Mouse (Mus musculus): Measurements from ENCODE around the gene Nos3. TPM values are rescaled to one million over a fixed set of nuclear protein-coding genes. Genes with fewer than 3 reads are reported as not detected.
A peak's percentile ranks its signal among the peaks of the same experiment; 100 is the strongest.

Nos3 gene
- polyA plus RNA-seq, 1 experiment from 2014 or later: 7.0 TPM

DNA sequence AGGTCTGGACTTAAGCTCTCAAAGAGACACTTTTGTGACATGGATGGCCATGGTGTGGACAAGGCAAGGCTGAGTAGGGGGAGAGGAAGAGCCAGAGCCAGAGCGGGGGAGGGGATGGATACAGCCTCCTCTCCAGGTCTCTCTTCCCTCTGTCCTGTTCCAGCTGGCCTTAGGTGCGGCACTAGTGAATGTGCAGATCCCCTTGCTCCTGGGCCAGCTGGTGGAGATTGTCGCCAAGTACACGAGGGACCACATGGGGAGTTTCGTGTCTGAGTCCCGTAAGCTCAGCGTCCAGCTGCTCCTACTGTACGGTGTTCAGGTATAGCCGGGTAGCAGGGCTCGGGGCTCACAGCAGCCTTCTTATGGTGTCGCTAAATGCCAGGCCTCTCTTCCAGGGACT, 35.8 kb downstream of the Nos3 start:
- WGBS: 96% methylated on average over 10 of the region's 11 CpGs
- no peaks in the 10 kb centered on the region for H3K9me3 ChIP-seq (ENCODE audit: control insufficient read depth, low read length)
- no peaks in the 10 kb centered on the region for H3K27me3 ChIP-seq (replicated peaks; ENCODE audit: control insufficient read depth, insufficient read depth, low read length)
- H3K27ac ChIP-seq (ENCODE audit: low read length): no peak overlapping the region
- no peak for ATAC-seq
- H3K4me2 ChIP-seq (ENCODE audit: low read depth, low read length): no peak overlapping the region
- no peaks in the 10 kb centered on the region for H3K4me1 ChIP-seq (ENCODE audit: control insufficient read depth, insufficient read depth, low read length)
- peaks cover 8% of the 10 kb centered on the region for H3K36me3 ChIP-seq (ENCODE audit: control insufficient read depth, insufficient read depth, low read length)
- H3K9ac ChIP-seq (ENCODE audit: low read depth, low read length): no peak overlapping the region
- no peak overlapping the region for H3K4me3 ChIP-seq (ENCODE audit: low read length)

DNA sequence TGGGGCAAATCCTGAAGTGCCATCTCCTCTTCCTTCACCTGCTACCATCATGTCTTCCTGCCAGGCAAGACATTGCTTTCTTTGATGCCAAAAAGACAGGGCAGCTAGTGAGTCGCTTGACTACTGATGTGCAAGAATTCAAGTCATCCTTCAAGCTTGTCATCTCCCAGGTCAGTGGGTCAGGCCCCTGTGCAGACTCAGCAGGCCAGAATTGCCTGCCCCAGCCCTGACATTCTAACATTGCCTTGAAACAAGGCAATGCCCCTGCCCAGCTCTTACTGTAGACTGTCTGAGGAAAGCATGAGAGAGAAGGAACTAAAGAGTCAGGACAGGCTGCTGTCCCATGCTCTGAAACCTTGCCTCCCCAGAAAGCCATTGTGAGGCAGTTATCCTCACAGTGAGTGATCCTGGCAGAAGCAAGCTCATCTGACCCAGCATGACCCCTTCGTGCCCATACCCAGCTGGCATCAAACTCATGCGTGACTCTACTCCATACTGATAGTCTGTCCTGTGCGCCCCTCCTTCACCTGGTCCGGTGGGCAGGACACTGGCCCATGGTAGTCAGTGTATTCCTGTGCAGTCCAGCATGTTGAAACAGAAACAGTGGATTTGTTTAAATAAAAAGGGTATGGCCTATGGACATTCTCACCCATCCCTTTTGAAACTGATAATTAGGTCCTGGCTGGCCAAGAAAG, 36.4 kb downstream of the Nos3 start:
- no peaks in the 10 kb centered on the region for H3K4me1 ChIP-seq (ENCODE audit: control insufficient read depth, insufficient read depth, low read length)
- WGBS: 94% methylated on average over 5 of the region's 5 CpGs
- peaks cover 8% of the 10 kb centered on the region for H3K36me3 ChIP-seq (ENCODE audit: control insufficient read depth, insufficient read depth, low read length)
- H3K27me3 ChIP-seq (replicated peaks; ENCODE audit: control insufficient read depth, insufficient read depth, low read length): no peaks in the 10 kb centered on the region
- no peaks in the 10 kb centered on the region for H3K9me3 ChIP-seq (ENCODE audit: control insufficient read depth, low read length)
- H3K4me2 ChIP-seq (ENCODE audit: low read depth, low read length): no peak overlapping the region
- no peak for ATAC-seq
- H3K4me3 ChIP-seq (ENCODE audit: low read length): no peak overlapping the region
- no peak overlapping the region for H3K27ac ChIP-seq (ENCODE audit: low read length)
- no peak overlapping the region for H3K9ac ChIP-seq (ENCODE audit: low read depth, low read length)

DNA sequence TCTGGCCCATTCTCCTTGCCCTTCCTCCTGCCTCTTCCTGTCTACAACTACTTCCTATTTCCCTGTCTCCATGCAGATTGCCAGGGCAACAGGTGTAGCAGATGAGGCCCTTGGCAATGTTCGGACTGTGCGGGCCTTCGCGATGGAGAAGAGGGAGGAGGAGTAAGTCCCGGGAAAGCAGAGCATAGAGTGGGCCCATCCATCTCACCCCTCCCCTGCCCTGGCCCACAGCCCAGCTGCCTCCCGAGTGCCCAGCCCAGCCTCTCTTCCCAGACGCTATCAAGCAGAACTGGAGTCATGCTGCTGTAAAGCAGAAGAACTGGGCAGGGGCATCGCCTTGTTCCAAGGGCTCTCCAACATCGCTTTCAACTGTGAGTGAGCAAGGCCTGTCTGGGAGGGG, 37.4 kb downstream of the Nos3 start:
- no peak overlapping the region for H3K9ac ChIP-seq (ENCODE audit: low read depth, low read length)
- no peak overlapping the region for H3K4me2 ChIP-seq (ENCODE audit: low read depth, low read length)
- WGBS: 59% methylated on average over 9 of the region's 9 CpGs
- H3K4me3 ChIP-seq (ENCODE audit: low read length): no peak overlapping the region
- no peaks in the 10 kb centered on the region for H3K4me1 ChIP-seq (ENCODE audit: control insufficient read depth, insufficient read depth, low read length)
- no peaks in the 10 kb centered on the region for H3K27me3 ChIP-seq (replicated peaks; ENCODE audit: control insufficient read depth, insufficient read depth, low read length)
- H3K27ac ChIP-seq (ENCODE audit: low read length): no peak overlapping the region
- peaks cover 14% of the 10 kb centered on the region for H3K36me3 ChIP-seq (ENCODE audit: control insufficient read depth, insufficient read depth, low read length)
- ATAC-seq: no peak
- H3K9me3 ChIP-seq (ENCODE audit: control insufficient read depth, low read length): no peaks in the 10 kb centered on the region

DNA sequence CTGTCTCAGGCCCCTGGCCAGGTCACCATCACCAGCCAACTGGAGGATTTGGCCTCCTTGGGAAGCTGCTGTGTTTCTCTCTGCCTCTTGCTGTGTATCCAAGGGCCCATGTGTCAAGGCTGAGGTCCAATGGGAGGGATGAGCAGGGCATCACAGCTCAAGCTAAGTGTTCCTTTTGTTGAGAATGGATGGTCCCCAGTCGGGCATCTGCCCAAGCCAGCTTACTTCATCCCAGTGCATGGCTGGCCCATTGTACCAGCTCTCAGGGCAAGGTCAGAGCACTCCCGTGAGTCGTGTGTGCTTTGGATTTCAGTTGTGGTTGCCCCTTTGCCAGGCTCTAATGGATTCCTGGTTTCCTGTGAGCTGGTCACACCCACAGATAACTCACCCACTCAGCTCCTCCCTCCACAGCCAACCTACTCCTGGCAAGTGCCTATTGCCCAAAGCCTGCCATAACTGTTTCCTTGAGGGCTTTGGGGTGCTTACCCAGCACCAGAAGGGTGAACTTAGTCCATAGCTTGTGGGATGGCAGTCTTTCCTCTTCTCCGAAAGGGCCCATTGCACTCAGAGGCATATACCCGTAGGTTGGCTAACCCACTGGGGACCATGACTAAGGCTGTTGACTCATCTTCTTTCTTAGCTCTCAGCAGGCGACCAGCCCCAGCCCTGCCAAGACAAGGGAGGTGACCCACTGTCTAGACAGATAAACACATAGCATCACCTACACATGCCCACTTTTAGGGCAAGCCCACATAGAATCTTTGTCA, 40.2 kb downstream of the Nos3 start:
- no peaks in the 10 kb centered on the region for H3K4me1 ChIP-seq (ENCODE audit: control insufficient read depth, insufficient read depth, low read length)
- no peak for ATAC-seq
- peaks cover 14% of the 10 kb centered on the region for H3K36me3 ChIP-seq (ENCODE audit: control insufficient read depth, insufficient read depth, low read length)
- WGBS: 80% methylated on average over 6 of the region's 6 CpGs
- no peak overlapping the region for H3K4me3 ChIP-seq (ENCODE audit: low read length)
- no peak overlapping the region for H3K9ac ChIP-seq (ENCODE audit: low read depth, low read length)
- H3K9me3 ChIP-seq (ENCODE audit: control insufficient read depth, low read length): no peaks in the 10 kb centered on the region
- no peaks in the 10 kb centered on the region for H3K27me3 ChIP-seq (replicated peaks; ENCODE audit: control insufficient read depth, insufficient read depth, low read length)
- H3K27ac ChIP-seq (ENCODE audit: low read length): no peak overlapping the region
- no peak overlapping the region for H3K4me2 ChIP-seq (ENCODE audit: low read depth, low read length)

DNA sequence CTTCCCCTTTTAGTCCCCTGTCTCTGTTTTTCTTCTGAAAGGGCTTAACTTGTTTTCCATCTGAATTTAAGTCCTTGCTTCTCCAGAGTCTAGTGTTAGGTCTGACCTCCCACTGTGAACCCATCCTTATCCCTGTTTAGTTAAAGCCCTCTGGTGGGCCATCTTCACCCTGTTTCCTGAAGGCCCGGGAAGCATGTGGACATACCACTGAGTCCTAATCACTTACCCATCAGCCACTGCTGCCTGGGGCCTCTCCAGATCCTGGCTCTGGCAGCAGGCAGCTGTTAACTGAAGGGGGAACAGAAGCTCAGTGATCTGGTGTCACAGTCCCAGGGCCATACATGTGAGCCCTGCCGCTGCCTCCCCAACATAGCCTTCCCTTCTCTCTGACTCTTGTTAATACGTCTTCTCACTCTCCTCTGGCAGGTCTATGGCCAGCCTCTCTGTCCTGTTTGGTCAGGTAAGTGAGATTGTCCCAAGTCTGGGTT, 40.8 kb downstream of the Nos3 start:
- WGBS: 70% methylated on average over 3 of the region's 3 CpGs
- Histone ChIP-seq H3K4me3 (ENCODE audit: low read length) (no peak overlapping the region), H3K27me3 (replicated peaks; ENCODE audit: control insufficient read depth, insufficient read depth, low read length) (no peaks in the 10 kb centered on the region), H3K9ac (ENCODE audit: low read depth, low read length) (no peak overlapping the region), H3K36me3 (ENCODE audit: control insufficient read depth, insufficient read depth, low read length) (peaks cover 11% of the 10 kb centered on the region), H3K27ac (ENCODE audit: low read length) (no peak overlapping the region), H3K4me1 (ENCODE audit: control insufficient read depth, insufficient read depth, low read length) (no peaks in the 10 kb centered on the region), H3K9me3 (ENCODE audit: control insufficient read depth, low read length) (no peaks in the 10 kb centered on the region), H3K4me2 (ENCODE audit: low read depth, low read length) (no peak overlapping the region)
- no peak for ATAC-seq

DNA sequence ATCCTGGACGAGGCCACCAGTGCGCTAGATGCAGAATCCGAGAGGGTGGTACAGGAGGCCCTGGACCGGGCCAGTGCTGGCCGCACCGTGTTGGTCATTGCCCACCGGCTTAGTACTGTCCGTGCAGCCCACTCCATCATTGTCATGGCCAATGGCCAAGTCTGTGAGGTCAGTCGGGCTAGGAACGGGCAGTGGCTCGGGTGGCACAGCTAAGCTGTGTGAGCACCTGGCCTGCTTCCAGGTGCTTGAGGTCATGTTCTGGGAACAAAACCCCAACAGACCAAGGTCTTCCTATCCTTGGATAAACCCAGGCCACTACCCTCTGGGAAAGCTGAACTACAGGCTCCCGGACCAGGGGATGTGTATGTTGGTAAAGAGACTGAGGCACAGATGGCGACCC, 44.0 kb downstream of the Nos3 start:
- H3K36me3 ChIP-seq (ENCODE audit: control insufficient read depth, insufficient read depth, low read length): peaks cover 6% of the 10 kb centered on the region

DNA sequence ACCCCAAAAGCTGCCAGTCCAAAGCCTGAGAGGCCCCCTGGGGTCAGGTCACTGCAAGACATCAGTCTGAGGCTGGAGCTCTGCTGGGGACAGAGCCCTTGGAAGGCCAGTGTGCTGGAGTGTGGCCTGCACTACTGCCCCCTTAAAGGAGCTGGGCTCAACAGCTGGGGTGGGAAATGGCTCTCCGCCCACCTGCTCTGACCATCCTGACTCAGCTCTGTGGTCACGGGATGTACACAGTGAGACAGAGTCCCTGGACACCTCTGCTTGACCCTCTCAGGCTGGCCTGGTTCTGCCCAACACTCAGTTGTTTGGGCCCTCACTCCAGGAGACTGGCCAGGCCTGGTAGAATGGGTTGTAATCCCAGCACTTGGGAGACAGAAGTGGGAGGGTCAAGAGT, 44.9 kb downstream of the Nos3 start:
- Histone ChIP-seq H3K4me2 (ENCODE audit: low read depth, low read length) (no peak overlapping the region), H3K27me3 (replicated peaks; ENCODE audit: control insufficient read depth, insufficient read depth, low read length) (no peaks in the 10 kb centered on the region), H3K4me3 (ENCODE audit: low read length) (no peak overlapping the region), H3K9me3 (ENCODE audit: control insufficient read depth, low read length) (no peaks in the 10 kb centered on the region), H3K9ac (ENCODE audit: low read depth, low read length) (no peak overlapping the region), H3K4me1 (ENCODE audit: control insufficient read depth, insufficient read depth, low read length) (peaks cover 11% of the 10 kb centered on the region; the same call in 1 of the 2 replicates), H3K36me3 (ENCODE audit: control insufficient read depth, insufficient read depth, low read length) (peaks cover 6% of the 10 kb centered on the region), H3K27ac (ENCODE audit: low read length) (no peak overlapping the region)
- 89% methylated on average over 2 of the region's 2 CpGs for WGBS
- ATAC-seq: no peak

More for the DNA sequence above, 44.0 kb downstream of the Nos3 start:
- no peak overlapping the region for H3K27ac ChIP-seq (ENCODE audit: low read length)
- WGBS: 87% methylated on average over 13 of the region's 13 CpGs
- peaks cover 7% of the 10 kb centered on the region; the same call in 1 of the 2 replicates for H3K4me1 ChIP-seq (ENCODE audit: control insufficient read depth, insufficient read depth, low read length)
- no peaks in the 10 kb centered on the region for H3K27me3 ChIP-seq (replicated peaks; ENCODE audit: control insufficient read depth, insufficient read depth, low read length)
- no peak for ATAC-seq
- H3K9ac ChIP-seq (ENCODE audit: low read depth, low read length): no peak overlapping the region
- no peak overlapping the region for H3K4me3 ChIP-seq (ENCODE audit: low read length)
- H3K9me3 ChIP-seq (ENCODE audit: control insufficient read depth, low read length): no peaks in the 10 kb centered on the region
- no peak overlapping the region for H3K4me2 ChIP-seq (ENCODE audit: low read depth, low read length)

DNA sequence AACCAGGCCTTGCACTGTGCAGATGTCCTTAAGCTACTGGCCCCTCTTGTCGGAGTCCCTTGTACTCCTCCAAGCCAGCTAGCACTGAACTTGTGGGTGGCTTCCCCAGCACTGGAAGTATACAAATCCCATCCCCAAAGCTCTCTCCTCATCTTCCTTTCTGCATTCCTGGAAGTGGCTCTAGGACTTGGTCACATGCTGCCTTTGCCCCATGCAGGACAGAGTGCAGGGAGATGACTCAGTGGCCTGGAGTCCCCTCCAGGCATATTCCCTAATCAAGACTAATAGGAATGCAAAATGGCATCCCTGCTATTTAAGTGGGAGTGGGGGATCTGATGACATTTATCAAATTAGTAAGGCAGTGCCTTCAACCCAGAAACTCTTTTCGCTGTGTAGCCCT, 47.5 kb downstream of the Nos3 start:
- H3K4me3 ChIP-seq (ENCODE audit: low read length): no peak overlapping the region
- H3K36me3 ChIP-seq (ENCODE audit: control insufficient read depth, insufficient read depth, low read length): no peaks in the 10 kb centered on the region
- no peak overlapping the region for H3K4me2 ChIP-seq (ENCODE audit: low read depth, low read length)
- H3K27ac ChIP-seq (ENCODE audit: low read length): no peak overlapping the region
- H3K27me3 ChIP-seq (replicated peaks; ENCODE audit: control insufficient read depth, insufficient read depth, low read length): no peaks in the 10 kb centered on the region
- peaks cover 11% of the 10 kb centered on the region; the same call in 1 of the 2 replicates for H3K4me1 ChIP-seq (ENCODE audit: control insufficient read depth, insufficient read depth, low read length)
- 67% methylated on average over 2 of the region's 2 CpGs for WGBS
- H3K9ac ChIP-seq (ENCODE audit: low read depth, low read length): no peak overlapping the region
- ATAC-seq: no peak
- no peaks in the 10 kb centered on the region for H3K9me3 ChIP-seq (ENCODE audit: control insufficient read depth, low read length)

DNA sequence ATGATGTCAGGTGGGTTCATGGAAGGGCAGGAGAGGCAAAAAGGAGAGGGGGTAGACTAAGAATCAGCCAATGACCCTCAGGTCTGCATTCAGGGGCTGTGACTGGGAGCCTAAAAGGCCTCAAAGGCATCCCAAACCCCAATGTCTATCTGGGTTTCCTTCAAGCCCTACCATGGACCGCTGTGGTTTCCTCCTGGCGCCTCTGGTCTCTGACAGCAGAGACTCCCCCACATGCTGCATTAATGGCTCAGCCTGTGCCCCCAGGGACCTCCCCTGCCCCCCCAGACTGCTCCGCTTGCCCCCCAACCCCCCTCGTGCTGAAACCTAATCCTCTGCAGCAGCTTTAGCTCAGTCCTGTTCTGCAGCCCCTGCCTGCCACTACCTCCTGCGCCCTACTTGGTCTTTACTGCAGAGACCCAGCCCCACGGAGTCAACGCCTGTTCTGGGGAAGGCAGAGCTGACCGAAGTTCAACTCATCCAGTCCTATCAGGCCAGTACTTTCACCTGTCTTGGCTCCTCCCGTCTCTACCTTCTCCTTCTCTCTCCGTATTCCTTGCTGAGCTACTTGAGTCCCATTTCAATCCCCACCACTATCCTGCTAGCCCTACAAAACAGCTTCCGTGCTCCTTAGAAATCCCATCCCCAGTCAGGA, 48.6 kb downstream of the Nos3 start, which contains the start of gene Asic3:
TSS of gene Asic3 (plus strand) at position 351 of the 652 bp plus-strand sequence.
- Histone ChIP-seq H3K4me3 (ENCODE audit: low read length) (no peak within 1 kb of the TSS), H3K36me3 (ENCODE audit: control insufficient read depth, insufficient read depth, low read length) (no peaks in the 10 kb centered on the region), H3K9me3 (ENCODE audit: control insufficient read depth, low read length) (no peaks in the 10 kb centered on the region), H3K9ac (ENCODE audit: low read depth, low read length) (peak within 1 kb of the TSS; percentile 11), H3K27me3 (replicated peaks; ENCODE audit: control insufficient read depth, insufficient read depth, low read length) (no peaks in the 10 kb centered on the region), H3K4me1 (ENCODE audit: control insufficient read depth, insufficient read depth, low read length) (peaks cover 11% of the 10 kb centered on the region; the same call in 1 of the 2 replicates), H3K4me2 (ENCODE audit: low read depth, low read length) (peak within 1 kb of the TSS; percentile 18; the same call in 1 of the 2 replicates), H3K27ac (ENCODE audit: low read length) (no peak within 1 kb of the TSS)
- ATAC-seq: peak; percentile 58
- WGBS: 37% methylated on average over 11 of the region's 11 CpGs

Data from intestine, embryonic 16.5 days (tissue).